Mouse (Mus musculus): ENCODE results near the gene Borcs6. TPM values are rescaled to one million over a fixed set of nuclear protein-coding genes. Genes with fewer than 3 reads are reported as not detected.

Borcs6 gene
- total and polyA plus RNA-seq, 3 experiments, result 9.2 to 9.3 TPM; not detected in 1

GRCm38 (mm10) chr11:69105227-69105626 is 45.7 kb downstream of the Borcs6 start:
- Histone ChIP-seq H3K4me3 (ENCODE audit: control insufficient read depth in 1 of 2, insufficient read depth in 1 of 2, low read depth in 2 of 2, low read length in 2 of 2) (no peak overlapping the region), H3K27ac (ENCODE audit: control insufficient read depth, low read depth, low read length) (no peak overlapping the region), H3K36me3 (ENCODE audit: control insufficient read depth in 1 of 2, insufficient read depth in 2 of 2, low read length in 2 of 2) (peaks cover 0 to 7% of the 10 kb centered on the region in 2 experiments; a peak in 2 of 4 replicates), H3K4me1 (ENCODE audit: control insufficient read depth in 1 of 2, insufficient read depth in 2 of 2, low read length in 2 of 2) (peaks cover 1 to 10% of the 10 kb centered on the region in 2 experiments; a peak in 2 of 4 replicates), H3K27me3 (ENCODE audit: control insufficient read depth in 1 of 2, insufficient read depth in 2 of 2, low read length in 2 of 2) (no peaks in the 10 kb centered on the region), H3K9ac (ENCODE audit: control insufficient read depth, low read depth, low read length, poor library complexity, severe bottlenecking) (no peak overlapping the region), H3K79me2 (ENCODE audit: control insufficient read depth, insufficient read depth, low read length, poor library complexity) (peaks cover 5% of the 10 kb centered on the region; the same call in 1 of the 2 replicates), H3K9me3 (replicated peaks; ENCODE audit: insufficient read depth, low read length) (no peaks in the 10 kb centered on the region)
- TF ChIP-seq POLR2A (IDR thresholded peaks at IDR 0.05; ENCODE audit: control insufficient read depth in 1 of 2, insufficient read depth in 1 of 2, low read depth in 1 of 2, low read length in 2 of 2, poor library complexity in 1 of 2) (no peak), POLR2AphosphoS5 (IDR thresholded peaks at IDR 0.05; ENCODE audit: borderline replicate concordance, low read depth, low read length) (no peak), ZKSCAN1 (IDR thresholded peaks at IDR 0.05; ENCODE audit: low read depth, low read length) (no peak), MAFK (IDR thresholded peaks at IDR 0.05; ENCODE audit: borderline replicate concordance, low read depth, low read length) (no peak), ZC3H11A (IDR thresholded peaks at IDR 0.05; ENCODE audit: low read depth, low read length) (no peak), MEF2A (IDR thresholded peaks at IDR 0.05; ENCODE audit: extremely low read depth, insufficient replicate concordance, low read depth, low read length, poor library complexity, severe bottlenecking) (no peak)
- DNase-seq (ENCODE audit: low read depth, low spot score), result no peak

GRCm38 (mm10) chr11:69105796-69106195 is 46.3 kb downstream of the Borcs6 start:
- peaks cover 0 to 5% of the 10 kb centered on the region in 2 experiments; a peak in 2 of 4 replicates for H3K36me3 ChIP-seq (ENCODE audit: control insufficient read depth in 1 of 2, insufficient read depth in 2 of 2, low read length in 2 of 2)
- H3K4me1 ChIP-seq (ENCODE audit: control insufficient read depth in 1 of 2, insufficient read depth in 2 of 2, low read length in 2 of 2), result peaks cover 0 to 8% of the 10 kb centered on the region in 2 experiments; a peak in 2 of 4 replicates
- no peaks in the 10 kb centered on the region for H3K9me3 ChIP-seq (replicated peaks; ENCODE audit: insufficient read depth, low read length)
- TF ChIP-seq ZC3H11A (IDR thresholded peaks at IDR 0.05; ENCODE audit: low read depth, low read length) (no peak), TCF12 (IDR thresholded peaks at IDR 0.05; ENCODE audit: low read depth, low read length) (no peak), POLR2AphosphoS5 (IDR thresholded peaks at IDR 0.05; ENCODE audit: borderline replicate concordance, low read depth, low read length) (no peak), JUND (IDR thresholded peaks at IDR 0.05; ENCODE audit: low read depth, low read length) (no peak), MAX (IDR thresholded peaks at IDR 0.05; ENCODE audit: low read length) (no peak), NELFE (IDR thresholded peaks at IDR 0.05; ENCODE audit: low read depth, low read length) (no peak), CTCF (IDR thresholded peaks at IDR 0.05 in 2 of 3, conservative IDR thresholded peaks at IDR 0.05 in 1 of 3; ENCODE audit: control insufficient read depth in 1 of 3, insufficient read depth in 1 of 3, low read depth in 2 of 3, low read length in 3 of 3, poor library complexity in 1 of 3, severe bottlenecking in 1 of 3) (no peak), ELF1 (IDR thresholded peaks at IDR 0.05; ENCODE audit: low read depth, low read length) (no peak), EP300 (IDR thresholded peaks at IDR 0.05; ENCODE audit: low read depth in 1 of 2, low read length in 2 of 2) (no peak), CHD2 (IDR thresholded peaks at IDR 0.05; ENCODE audit: low read length) (no peak), RAD21 (IDR thresholded peaks at IDR 0.05; ENCODE audit: low read depth, low read length) (no peak), GATA1 (IDR thresholded peaks at IDR 0.05; ENCODE audit: low read depth, low read length) (no peak), E2F4 (IDR thresholded peaks at IDR 0.05; ENCODE audit: borderline replicate concordance, low read depth, low read length) (no peak), POLR2A (IDR thresholded peaks at IDR 0.05; ENCODE audit: control insufficient read depth in 1 of 2, insufficient read depth in 1 of 2, low read depth in 1 of 2, low read length in 2 of 2, poor library complexity in 1 of 2) (no peak)
- H3K27ac ChIP-seq (ENCODE audit: control insufficient read depth, low read depth, low read length), result no peak overlapping the region
- no peak overlapping the region for H3K9ac ChIP-seq (ENCODE audit: control insufficient read depth, low read depth, low read length, poor library complexity, severe bottlenecking)
- no peaks in the 10 kb centered on the region for H3K79me2 ChIP-seq (ENCODE audit: control insufficient read depth, insufficient read depth, low read length, poor library complexity)
- DNase-seq (ENCODE audit: low read depth, low spot score), result no peak
- no peaks in the 10 kb centered on the region for H3K27me3 ChIP-seq (ENCODE audit: control insufficient read depth in 1 of 2, insufficient read depth in 2 of 2, low read length in 2 of 2)
- no peak overlapping the region for H3K4me3 ChIP-seq (ENCODE audit: control insufficient read depth in 1 of 2, insufficient read depth in 1 of 2, low read depth in 2 of 2, low read length in 2 of 2)
